In genomic region chr15:61160666-61161065, GRCm38 (mm10) we compare ENCODE assay signal across 22 mouse cellular contexts.
A peak's percentile ranks its signal among the peaks of the same experiment; 100 is the strongest.
DNase-seq lines count a peak whose midpoint lies in the region; ATAC-seq and TF ChIP-seq lines count a peak whose summit lies in the region.
"Had no signal": no experiment of that assay in that cellular context is flagged by ENCODE, and none has a peak within 500 bp of the region (broad histone marks: within the 10 kb centered on the region; RNA-seq: fewer than 3 reads in every experiment).

No protein-coding gene starts in this region.

- no peak overlapping the region for H3K4me2 ChIP-seq in heart, embryonic 13.5 days
- no peak overlapping the region for H3K4me2 ChIP-seq in heart, embryonic 11.5 days
- no peak overlapping the region for H3K4me2 ChIP-seq in lung, embryonic 14.5 days
- H3K4me2 ChIP-seq in myocyte (ENCODE audit: low read depth): peak overlapping the region; percentile 4
- H3K4me2 ChIP-seq in midbrain, embryonic 13.5 days (replicated peaks): no peak overlapping the region
- H3K4me2 ChIP-seq: embryonic facial prominence, embryonic 12.5 days; forebrain, embryonic 12.5 days; heart, embryonic 12.5 days; hindbrain, embryonic 15.5 days had no signal

- 59% methylated on average over 1 of the region's 1 CpGs for whole genome bisulfite sequencing in heart, embryonic 13.5 days
- 60% methylated on average over 1 of the region's 1 CpGs for WGBS in heart, embryonic 11.5 days (ENCODE audit: insufficient replicate concordance)
- WGBS in lung, embryonic 14.5 days: 57% methylated on average over 1 of the region's 1 CpGs
- whole genome bisulfite sequencing in midbrain, embryonic 13.5 days: 68% methylated on average over 1 of the region's 1 CpGs

- no peak for ATAC-seq in heart, embryonic 13.5 days (ENCODE audit: extremely low read depth, insufficient number of reproducible peaks, low FRiP score, low TSS enrichment)
- no peak for ATAC-seq in heart, embryonic 11.5 days (replicated peaks; ENCODE audit: insufficient number of reproducible peaks, low FRiP score, low TSS enrichment)
- ATAC-seq in lung, embryonic 14.5 days (ENCODE audit: insufficient read depth): no peak
- ATAC-seq in midbrain, embryonic 13.5 days: no peak
- ATAC-seq: CD4-positive, CD25-positive, alpha-beta regulatory T cell, adult 4 months; forebrain, embryonic 16.5 days had no signal

- DNase-seq in adrenal gland, adult (ENCODE audit: inconsistent age in 2 of 2, low spot score in 1 of 2): peak; percentile 51 to 83
- DNase-seq in adrenal gland, postnatal 4 days (ENCODE audit: low spot score in 2 of 2): no peak
- DNase-seq in lung, embryonic 14.5 days: peak; percentile 5
- DNase-seq in lung, postnatal 25 days (ENCODE audit: low spot score): no peak
- DNase-seq: B cell, adult 2 months; cerebellum, adult 11-12 months; cerebellum, adult 9-10 months; cerebellum, postnatal 25 days; gastrocnemius, postnatal 14 days; heart, adult 2 months; heart, postnatal 36 days had no signal

- H3K27ac ChIP-seq in heart, embryonic 13.5 days (replicated peaks): 0 out of 2 replicates have a peak overlapping the region, but pooled peaks have one; percentile 6
- H3K27ac ChIP-seq in heart, embryonic 11.5 days (ENCODE audit: low read depth, low read length): no peak overlapping the region
- no peak overlapping the region for H3K27ac ChIP-seq in lung, embryonic 14.5 days (ENCODE audit: low read depth)
- no peak overlapping the region for H3K27ac ChIP-seq in midbrain, embryonic 13.5 days
- H3K27ac ChIP-seq: embryonic facial prominence, embryonic 12.5 days; forebrain, embryonic 12.5 days; heart, adult 2 months; hindbrain, embryonic 15.5 days had no signal

- TF ChIP-seq CTCF in lung, embryonic 14.5 days (IDR thresholded peaks at IDR 0.05; ENCODE audit: low read depth): no peak

- no peaks in the 10 kb centered on the region for H3K79me2 ChIP-seq in myocyte (ENCODE audit: control insufficient read depth, insufficient read depth)

- peaks cover 15% of the 10 kb centered on the region for H3K4me1 ChIP-seq in heart, embryonic 13.5 days
- peaks cover 4% of the 10 kb centered on the region; the same call in 1 of the 2 replicates for H3K4me1 ChIP-seq in heart, embryonic 11.5 days (ENCODE audit: control insufficient read depth, insufficient read depth, low read length)
- H3K4me1 ChIP-seq in lung, embryonic 14.5 days (ENCODE audit: insufficient read depth): no peaks in the 10 kb centered on the region
- peaks cover 10% of the 10 kb centered on the region for H3K4me1 ChIP-seq in midbrain, embryonic 13.5 days (replicated peaks)

- H3K36me3 ChIP-seq in heart, embryonic 13.5 days: no peaks in the 10 kb centered on the region
- no peaks in the 10 kb centered on the region for H3K36me3 ChIP-seq in heart, embryonic 11.5 days (ENCODE audit: control insufficient read depth, insufficient read depth, low read length)
- no peaks in the 10 kb centered on the region for H3K36me3 ChIP-seq in lung, embryonic 14.5 days (ENCODE audit: insufficient read depth)
- no peaks in the 10 kb centered on the region for H3K36me3 ChIP-seq in myocyte (ENCODE audit: control insufficient read depth, insufficient read depth)
- no peaks in the 10 kb centered on the region for H3K36me3 ChIP-seq in midbrain, embryonic 13.5 days
- H3K36me3 ChIP-seq: embryonic facial prominence, embryonic 12.5 days; forebrain, embryonic 12.5 days; G1E; heart, embryonic 12.5 days; hindbrain, embryonic 15.5 days had no signal

- no peak overlapping the region for H3K9ac ChIP-seq in heart, embryonic 13.5 days
- no peak overlapping the region for H3K9ac ChIP-seq in heart, embryonic 11.5 days (ENCODE audit: low read depth, low read length)
- H3K9ac ChIP-seq in lung, embryonic 14.5 days: no peak overlapping the region
- no peak overlapping the region for H3K9ac ChIP-seq in midbrain, embryonic 13.5 days (replicated peaks)
- H3K9ac ChIP-seq: embryonic facial prominence, embryonic 12.5 days; forebrain, embryonic 12.5 days; heart, embryonic 12.5 days; hindbrain, embryonic 15.5 days had no signal

- no peak for TF ChIP-seq POLR2A in myocyte (IDR thresholded peaks at IDR 0.05; ENCODE audit: insufficient read length, low read depth)

- no peak overlapping the region for H3K4me3 ChIP-seq in heart, embryonic 13.5 days
- no peak overlapping the region for H3K4me3 ChIP-seq in heart, embryonic 11.5 days (ENCODE audit: low read depth, low read length)
- no peak overlapping the region for H3K4me3 ChIP-seq in lung, embryonic 14.5 days (ENCODE audit: low read depth, low read length)
- no peak overlapping the region for H3K4me3 ChIP-seq in myocyte
- H3K4me3 ChIP-seq in midbrain, embryonic 13.5 days (replicated peaks): no peak overlapping the region
- H3K4me3 ChIP-seq: embryonic facial prominence, embryonic 12.5 days; forebrain, embryonic 12.5 days; heart, adult 2 months; heart, embryonic 12.5 days; hindbrain, embryonic 15.5 days had no signal

- H3K27me3 ChIP-seq in heart, embryonic 13.5 days (replicated peaks): peaks cover 17% of the 10 kb centered on the region
- no peaks in the 10 kb centered on the region for H3K27me3 ChIP-seq in heart, embryonic 11.5 days (ENCODE audit: control insufficient read depth, insufficient read depth, low read length)
- no peaks in the 10 kb centered on the region for H3K27me3 ChIP-seq in lung, embryonic 14.5 days (ENCODE audit: insufficient read depth, low read length)
- H3K27me3 ChIP-seq in myocyte (ENCODE audit: control insufficient read depth, insufficient read depth, insufficient read length): no peaks in the 10 kb centered on the region
- peaks cover 5% of the 10 kb centered on the region; the same call in 1 of the 2 replicates for H3K27me3 ChIP-seq in midbrain, embryonic 13.5 days
- H3K27me3 ChIP-seq: embryonic facial prominence, embryonic 12.5 days had no signal

- H3ac ChIP-seq in myocyte (ENCODE audit: control insufficient read depth, insufficient read length): no peak overlapping the region

- H3K9me3 ChIP-seq in heart, embryonic 13.5 days: no peaks in the 10 kb centered on the region
- no peaks in the 10 kb centered on the region for H3K9me3 ChIP-seq in heart, embryonic 11.5 days (replicated peaks; ENCODE audit: control insufficient read depth, low read length)
- no peaks in the 10 kb centered on the region for H3K9me3 ChIP-seq in lung, embryonic 14.5 days (ENCODE audit: low read depth, low read length)
- no peaks in the 10 kb centered on the region for H3K9me3 ChIP-seq in midbrain, embryonic 13.5 days
- H3K9me3 ChIP-seq: embryonic facial prominence, embryonic 12.5 days; forebrain, embryonic 12.5 days; G1E; heart, embryonic 12.5 days; hindbrain, embryonic 15.5 days had no signal

TF ChIP-seq in myocyte, 11 proteins besides CTCF, POLR2A, EP300 and RAD21:
- TF ChIP-seq E2F4 (IDR thresholded peaks at IDR 0.05; ENCODE audit: insufficient read depth): no peak
- TF ChIP-seq TCF12 (IDR thresholded peaks at IDR 0.05; ENCODE audit: insufficient read depth, poor library complexity, severe bottlenecking): no peak
- TF ChIP-seq CEBPB (IDR thresholded peaks at IDR 0.05; ENCODE audit: insufficient read depth, poor library complexity, severe bottlenecking): no peak
- TF ChIP-seq POLR2AphosphoS2 (IDR thresholded peaks at IDR 0.05; ENCODE audit: insufficient read length, low read depth): no peak
- no peak for TF ChIP-seq TCF3 (IDR thresholded peaks at IDR 0.05; ENCODE audit: insufficient read length, low read depth)
TF ChIP-seq in myocyte: peak in this region for 0.

Comparison
In these comparisons a context has a peak if more than half of its experiments do, and no peak if none do; other contexts are left out.
1. DNase-seq: peak in adrenal gland, adult (2 of 2) and lung, embryonic 14.5 days (single experiment); none in adrenal gland, postnatal 4 days (0 of 2) and lung, postnatal 25 days (single experiment).